Mouse (Mus musculus) heart, postnatal 14 days (tissue): ENCODE results near the gene Ubtd1. TPM values are rescaled to one million over a fixed set of nuclear protein-coding genes. Genes with fewer than 3 reads are reported as not detected.
A peak's percentile ranks its signal among the peaks of the same experiment; 100 is the strongest.

Experiments used
- DNase-seq, 2 experiments: peaks; one replicate each; pipeline ENCODE4 v3.0.0; 2021 to 2022
- intact Hi-C: fragments of 180-260 bp; cut with DNase I; formaldehyde crosslinking; loops from one replicate; pipeline ENCODE4 v1.15.1; 2025
- total RNA-seq, 2 experiments: library from RNA; stranded (reverse); gene quantifications; 2 replicates each; pipeline ENCODE4 v1.2.3; 2021

Gene Ubtd1
- total RNA-seq, 2 experiments from 2014 or later = 25.9 to 28.0 TPM

DNA sequence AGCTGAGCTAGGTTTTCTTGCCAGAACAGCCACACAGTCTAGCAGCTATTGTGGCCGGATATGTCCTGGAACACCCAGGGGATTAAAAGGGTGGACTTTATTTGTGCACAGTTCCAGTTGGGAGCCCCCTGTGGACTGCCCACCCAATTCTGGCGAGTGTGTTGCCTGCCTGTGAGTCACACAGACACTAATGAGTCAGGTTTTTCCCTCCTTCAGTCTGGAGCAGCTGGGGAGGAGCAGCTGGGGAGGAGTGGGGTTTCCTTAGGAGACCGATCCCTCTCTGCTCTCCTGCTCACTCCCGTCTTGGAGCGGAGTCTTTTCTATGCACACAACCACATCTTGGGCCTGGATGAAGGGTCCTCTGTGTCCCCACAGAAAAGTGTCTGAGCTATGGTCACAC, 35.3 kb downstream of the Ubtd1 start:
- intact Hi-C loops = no loop called here
- peak; percentile 52 to 56 for DNase-seq

DNA sequence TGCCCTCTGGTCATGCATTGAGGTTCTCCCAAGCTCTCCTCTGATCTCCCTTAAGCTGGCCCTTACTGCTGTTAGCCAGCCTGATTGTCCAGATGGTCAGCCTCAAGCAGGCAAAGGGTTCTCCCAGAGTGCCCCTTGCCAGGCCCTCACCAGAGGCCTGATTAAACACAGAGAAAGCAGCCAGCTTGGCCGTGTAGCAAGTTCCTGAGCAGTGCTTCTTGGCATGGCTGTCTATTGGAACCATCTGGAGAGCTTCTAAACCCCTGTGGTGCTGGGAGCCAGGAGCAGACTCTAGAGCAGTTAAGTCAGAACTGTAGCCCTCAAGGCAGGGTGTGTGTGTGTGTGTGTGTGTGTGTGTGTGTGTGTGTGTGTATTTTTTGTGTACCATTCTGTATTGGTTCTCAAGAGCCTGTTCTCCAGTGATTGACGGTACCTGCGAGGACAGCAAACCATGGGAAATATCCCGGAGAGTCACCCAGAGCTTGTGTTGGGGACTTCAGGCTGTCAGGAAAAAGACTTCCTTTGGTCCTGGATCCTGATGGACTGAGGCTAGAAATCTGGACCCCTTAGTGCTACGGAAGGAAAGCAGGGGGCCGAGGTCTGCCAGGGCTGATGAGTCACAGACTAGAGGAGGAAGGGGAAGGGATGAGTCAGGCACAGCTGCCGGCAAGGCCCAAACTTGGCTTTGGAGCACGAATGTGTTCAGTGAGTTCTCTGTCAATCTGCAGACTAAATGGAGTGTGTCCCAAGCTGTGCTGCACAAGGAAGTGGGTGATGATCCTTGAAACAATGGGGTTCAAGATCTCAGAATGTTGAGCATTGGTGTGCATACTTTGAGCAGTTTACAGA, 36.1 kb downstream of the Ubtd1 start:
- intact Hi-C loops = no loop called here
- DNase-seq = peak; percentile 75 to 76

- DNase-seq = no peak
- intact Hi-C loops = no loop called here
Observed at GRCm38 (mm10) chr19:42019011-42019522, 37.5 kb downstream of the Ubtd1 start.

DNA sequence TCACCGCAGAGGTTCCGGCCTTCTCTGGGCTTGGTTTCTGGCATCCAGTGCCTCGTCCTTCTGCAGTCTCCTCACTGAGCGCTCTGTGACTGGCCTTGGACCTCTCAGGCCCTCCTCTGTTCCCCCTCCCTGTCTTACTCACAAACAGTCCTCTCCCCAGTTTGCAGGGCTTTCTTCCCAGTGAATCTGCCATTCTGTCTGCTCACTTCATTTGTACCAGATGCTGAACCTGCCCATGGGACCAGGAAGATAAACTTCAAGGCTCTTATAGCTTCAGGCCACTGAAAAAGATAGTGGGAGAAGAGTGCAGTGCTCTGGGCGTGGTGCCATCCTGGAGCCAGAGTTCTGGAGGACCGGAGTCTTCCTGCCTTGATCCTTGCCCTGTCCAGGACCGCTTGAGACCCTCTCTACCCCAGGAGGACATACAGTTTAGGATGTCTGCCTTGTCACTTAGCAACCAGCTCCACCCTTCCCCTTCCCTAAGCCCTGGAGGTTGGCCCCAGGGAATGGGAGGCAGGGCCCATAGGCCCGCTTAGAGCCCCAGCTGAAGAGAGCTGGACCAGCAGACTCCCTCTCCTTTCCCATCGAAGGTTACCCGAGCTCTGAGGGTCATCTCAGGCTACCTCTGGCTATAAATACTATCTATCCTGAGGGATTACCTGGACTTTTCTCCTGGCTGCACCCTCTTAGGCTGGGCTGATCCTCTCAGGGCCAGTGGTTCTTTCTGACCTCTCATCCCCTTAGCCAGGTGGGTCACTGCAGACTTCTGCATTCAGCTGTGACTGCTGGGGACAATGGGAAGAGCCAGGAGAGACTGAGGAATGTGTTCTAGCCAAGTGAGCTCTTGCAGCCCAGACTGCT, 40.3 kb downstream of the Ubtd1 start:
- peak in 1 of 2 experiments; percentile 47 for DNase-seq
- intact Hi-C loops = loop anchor here (5.0 kb wide), 1 partner anchor 110 kb away; the partner anchor contains the start of gene Pgam1

- intact Hi-C loops = loop anchor here (5.0 kb wide), 1 partner anchor 110 kb away; the partner anchor contains the start of gene Pgam1
- no peak for DNase-seq
Observed at GRCm38 (mm10) chr19:42022542-42022848, 40.9 kb downstream of the Ubtd1 start.

DNA sequence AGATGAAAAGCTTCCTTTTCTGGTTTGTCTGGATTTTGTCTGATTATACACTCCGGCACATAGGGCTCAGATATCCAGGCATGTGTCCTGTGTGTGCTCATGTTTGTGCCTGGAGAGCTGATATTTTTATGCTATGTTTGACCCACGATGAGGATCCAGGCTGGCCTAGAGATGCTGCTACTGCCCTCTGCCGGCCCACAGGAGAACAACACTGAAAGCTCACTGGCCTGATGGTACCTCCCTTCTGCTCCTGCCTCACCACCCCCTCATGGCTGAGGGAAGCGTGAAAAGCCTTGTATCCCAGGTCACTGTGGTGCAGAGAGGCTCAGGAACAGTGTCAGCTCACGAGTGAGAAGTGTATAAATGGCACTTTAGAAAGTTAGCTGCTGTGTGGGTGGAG, 44.6 kb downstream of the Ubtd1 start:
- DNase-seq = peak; percentile 86 to 89
- intact Hi-C loops = loop anchor here (2.0 kb wide), 1 partner anchor 127 kb away; no protein-coding TSS in a partner anchor

GRCm38 (mm10) chr19:42031112-42031511, 49.5 kb downstream of the Ubtd1 start:
- DNase-seq = no peak
- intact Hi-C loops = no loop called here

DNA sequence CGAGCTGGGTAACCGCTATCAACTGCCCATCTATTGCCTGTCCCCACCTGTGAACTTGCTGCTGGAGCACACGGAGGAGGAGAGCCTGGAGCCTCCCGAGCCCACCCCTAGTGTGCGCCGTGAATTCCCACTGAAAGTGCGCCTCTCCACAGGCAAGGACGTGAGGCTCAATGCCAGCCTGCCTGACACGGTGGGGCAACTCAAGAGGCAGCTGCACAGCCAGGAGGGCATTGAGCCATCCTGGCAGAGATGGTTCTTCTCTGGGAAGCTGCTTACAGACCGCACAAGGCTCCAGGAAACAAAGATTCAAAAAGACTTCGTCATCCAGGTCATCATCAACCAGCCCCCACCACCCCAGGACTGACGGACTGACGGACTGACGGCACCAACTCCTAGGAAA, 52.0 kb downstream of the Ubtd1 start:
- DNase-seq = no peak
- intact Hi-C loops = loop anchor here (2.0 kb wide), 1 partner anchor 35 kb away; no protein-coding TSS in a partner anchor

- intact Hi-C loops = loop anchor here (2.0 kb wide), 1 partner anchor 35 kb away; no protein-coding TSS in a partner anchor
- DNase-seq = no peak
Observed at GRCm38 (mm10) chr19:42034146-42034775, 52.7 kb downstream of the Ubtd1 start.

- no peak for DNase-seq
- intact Hi-C loops = loop anchor here (2.0 to 5.0 kb wide), 4 partner anchors 34 to 132 kb away; partner anchors contain the start of genes Marveld1 and Morn4
Observed at GRCm38 (mm10) chr19:42034881-42035455, 53.4 kb downstream of the Ubtd1 start.

DNA sequence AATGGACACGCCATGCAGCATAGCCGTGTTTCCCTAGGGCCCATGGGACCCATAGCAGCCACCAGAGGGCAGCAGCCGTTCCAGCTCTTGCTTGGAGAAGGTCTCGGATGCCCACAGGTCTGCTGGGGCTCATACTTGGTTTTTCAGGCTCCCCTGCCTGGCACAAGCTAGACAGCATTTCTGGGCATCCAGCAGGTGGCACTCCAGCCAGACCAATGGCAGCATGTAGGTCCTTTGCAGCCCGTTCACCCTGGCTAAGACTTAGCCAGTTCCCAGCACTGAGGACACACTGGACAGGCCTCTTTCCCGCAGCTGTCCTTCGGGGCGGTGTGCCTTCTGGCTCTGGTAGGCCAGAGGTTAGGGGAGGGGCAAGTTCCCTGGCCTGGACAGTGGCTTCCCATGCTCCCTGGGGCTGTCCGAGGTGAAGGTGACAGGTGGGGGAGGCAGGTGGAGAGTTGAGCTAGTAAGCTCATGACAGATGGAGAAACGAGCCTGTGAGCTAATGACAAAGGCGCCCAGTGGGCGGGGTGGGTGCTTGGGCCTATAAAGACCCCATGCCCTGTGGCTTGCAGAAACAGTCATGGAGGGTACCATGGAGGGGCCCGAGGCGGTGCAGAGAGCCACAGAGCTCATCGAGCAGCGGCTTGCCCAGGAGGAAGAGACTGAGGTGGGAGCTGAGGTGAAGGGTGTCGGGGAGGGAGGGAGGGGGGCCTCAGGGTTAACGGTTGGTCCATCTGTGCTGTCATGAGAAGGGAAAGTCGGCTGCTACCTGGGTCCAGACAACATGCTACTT, 54.1 kb downstream of the Ubtd1 start, which contains the start of gene Ankrd2:
Ankrd2 (plus strand) TSS at position 545 of the 793 bp plus-strand sequence.
- intact Hi-C loops = loop anchor here (2.0 to 5.0 kb wide), 4 partner anchors 33 to 132 kb away; partner anchors contain the start of genes Marveld1 and Morn4
- peak; percentile 82 to 89 for DNase-seq

GRCm38 (mm10) chr19:42036357-42036756, 54.8 kb downstream of the Ubtd1 start:
- DNase-seq = no peak
- intact Hi-C loops = loop anchor here (5.0 kb wide), 3 partner anchors 51 to 131 kb away; partner anchors contain the start of genes Marveld1 and Morn4

- no peak for DNase-seq
- intact Hi-C loops = loop anchor here (5.0 kb wide), 3 partner anchors 50 to 130 kb away; partner anchors contain the start of genes Marveld1 and Morn4
Observed at GRCm38 (mm10) chr19:42037167-42037702, 55.7 kb downstream of the Ubtd1 start.

- intact Hi-C loops = loop anchor here (5.0 kb wide), 3 partner anchors 49 to 129 kb away; partner anchors contain the start of genes Marveld1 and Morn4
- no peak for DNase-seq
Observed at GRCm38 (mm10) chr19:42038310-42038709, 56.7 kb downstream of the Ubtd1 start.

DNA sequence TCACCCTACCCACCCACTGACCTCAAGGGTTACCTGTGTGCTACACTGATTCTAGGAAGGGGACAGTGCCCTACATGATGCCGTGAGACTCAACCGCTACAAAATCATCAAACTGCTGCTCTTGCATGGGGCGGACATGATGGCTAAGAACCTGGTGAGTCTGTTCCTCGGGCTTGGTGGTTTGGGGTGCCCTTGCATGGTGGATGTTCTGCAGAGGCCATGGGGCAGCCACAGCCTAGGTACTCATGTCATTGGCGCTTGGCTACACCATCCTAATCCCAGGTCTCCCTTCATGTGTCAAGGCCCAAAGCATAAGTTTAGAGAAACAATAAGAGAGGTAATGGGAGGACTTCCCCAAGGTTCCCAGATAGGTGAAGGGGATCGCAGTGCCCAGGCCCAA, 62.4 kb downstream of the Ubtd1 start:
- no peak for DNase-seq
- intact Hi-C loops = no loop called here

- intact Hi-C loops = no loop called here
- peak; percentile 78 to 85 for DNase-seq
Observed at GRCm38 (mm10) chr19:42045269-42046102, 63.9 kb downstream of the Ubtd1 start, which contains the start of gene Hoga1. Hoga1 (plus strand) TSS chr19:42045610.

GRCm38 (mm10) chr19:42050251-42050650, 68.7 kb downstream of the Ubtd1 start:
- intact Hi-C loops = no loop called here
- no peak for DNase-seq
